Mouse (Mus musculus): ENCODE data around the gene 3110018I06Rik.

3110018I06Rik gene

GRCm38 (mm10) chr12:107488371-107488770 is at the start of gene 3110018I06Rik:
3110018I06Rik (plus strand) TSS chr12:107488632.
- no peak for DNase-seq

- no peak for DNase-seq
Observed at GRCm38 (mm10) chr12:107444681-107445080, 43.8 kb upstream of the 3110018I06Rik start.

GRCm38 (mm10) chr12:107457835-107458234 is 30.6 kb upstream of the 3110018I06Rik start:
- no peak for DNase-seq

- DNase-seq: no peak
Observed at GRCm38 (mm10) chr12:107464731-107465130, 23.7 kb upstream of the 3110018I06Rik start.

- no peak for DNase-seq
Observed at GRCm38 (mm10) chr12:107476441-107477291, 11.8 kb upstream of the 3110018I06Rik start.

- no peak for DNase-seq
Observed at GRCm38 (mm10) chr12:107479350-107479749, 9.1 kb upstream of the 3110018I06Rik start.

- DNase-seq: no peak
Observed at GRCm38 (mm10) chr12:107483031-107483430, 5.4 kb upstream of the 3110018I06Rik start.

- no peak for DNase-seq
Observed at GRCm38 (mm10) chr12:107491344-107491743, 2.9 kb downstream of the 3110018I06Rik start.

GRCm38 (mm10) chr12:107496924-107497323 is 8.5 kb downstream of the 3110018I06Rik start:
- DNase-seq: no peak

GRCm38 (mm10) chr12:107509661-107510237 is 21.3 kb downstream of the 3110018I06Rik start:
- no peak for DNase-seq

GRCm38 (mm10) chr12:107511112-107511511 is 22.7 kb downstream of the 3110018I06Rik start:
- DNase-seq: no peak

GRCm38 (mm10) chr12:107516265-107517217 is 28.1 kb downstream of the 3110018I06Rik start:
- no peak for DNase-seq

- DNase-seq: no peak
Observed at GRCm38 (mm10) chr12:107520941-107521340, 32.5 kb downstream of the 3110018I06Rik start.

- no peak for DNase-seq
Observed at GRCm38 (mm10) chr12:107528346-107528880, 40.0 kb downstream of the 3110018I06Rik start.

GRCm38 (mm10) chr12:107532871-107533270 is 44.4 kb downstream of the 3110018I06Rik start:
- no peak for DNase-seq
